8 mouse cellular contexts compared by ENCODE assay signal in genomic region chr19:5529325-5530137, GRCm38 (mm10). TPM values are rescaled to one million over a fixed set of nuclear protein-coding genes. Genes with fewer than 3 reads are reported as not detected.
DNase-seq lines count a peak whose midpoint lies in the region; ATAC-seq lines count a peak whose summit lies in the region.

No protein-coding gene starts in this region.

- peaks cover 42% of the 10 kb centered on the region for H3K27me3 ChIP-seq in forebrain, embryonic 10.5 days (ENCODE audit: poor library complexity, severe bottlenecking)
- 0 out of 2 replicates have a peak, but pooled peaks cover 4% of the 10 kb centered on the region for H3K27me3 ChIP-seq in heart, embryonic 15.5 days
- H3K27me3 ChIP-seq in liver, embryonic 12.5 days (replicated peaks): peaks cover 12% of the 10 kb centered on the region
- no peaks in the 10 kb centered on the region for H3K27me3 ChIP-seq in splenic B cell, adult 2 months (ENCODE audit: control insufficient read depth, insufficient read depth, low read length, poor library complexity, severe bottlenecking)

- H3K9ac ChIP-seq in heart, embryonic 15.5 days: peak overlapping the region; percentile 35; the same call in 1 of the 2 replicates
- peak overlapping the region; percentile 31; the same call in 1 of the 2 replicates for H3K9ac ChIP-seq in liver, embryonic 12.5 days

- H3K9me3 ChIP-seq in forebrain, embryonic 10.5 days: no peaks in the 10 kb centered on the region
- no peaks in the 10 kb centered on the region for H3K9me3 ChIP-seq in heart, embryonic 15.5 days (replicated peaks)
- no peaks in the 10 kb centered on the region for H3K9me3 ChIP-seq in liver, embryonic 12.5 days (replicated peaks)

- peak overlapping the region; percentile 31 for H3K4me3 ChIP-seq in forebrain, embryonic 10.5 days
- peak overlapping the region; percentile 34 for H3K4me3 ChIP-seq in heart, embryonic 15.5 days
- peak overlapping the region; percentile 23; the same call in 1 of the 2 replicates for H3K4me3 ChIP-seq in liver, embryonic 12.5 days

- ATAC-seq in heart, embryonic 15.5 days (replicated peaks; ENCODE audit: insufficient number of reproducible peaks, insufficient read depth, low FRiP score, low read depth): peak; percentile 97
- peak; percentile 94 for ATAC-seq in liver, embryonic 12.5 days

- WGBS in forebrain, embryonic 10.5 days: 18% methylated on average over 20 of the region's 20 CpGs
- WGBS in heart, embryonic 15.5 days: 17% methylated on average over 20 of the region's 20 CpGs
- WGBS in liver, embryonic 12.5 days (ENCODE audit: insufficient replicate concordance): 21% methylated on average over 20 of the region's 20 CpGs

- peaks cover 24% of the 10 kb centered on the region for H3K4me1 ChIP-seq in forebrain, embryonic 10.5 days
- H3K4me1 ChIP-seq in heart, embryonic 15.5 days (replicated peaks): peaks cover 5% of the 10 kb centered on the region
- H3K4me1 ChIP-seq in liver, embryonic 12.5 days: peaks cover 5% of the 10 kb centered on the region

- H3K4me2 ChIP-seq in heart, embryonic 15.5 days: peak overlapping the region; percentile 59
- peak overlapping the region; percentile 45 for H3K4me2 ChIP-seq in liver, embryonic 12.5 days

- H3K27ac ChIP-seq in forebrain, embryonic 10.5 days: no peak overlapping the region
- H3K27ac ChIP-seq in heart, embryonic 15.5 days: no peak overlapping the region
- no peak overlapping the region for H3K27ac ChIP-seq in liver, embryonic 12.5 days

- no peaks in the 10 kb centered on the region for H3K36me3 ChIP-seq in forebrain, embryonic 10.5 days (replicated peaks)
- H3K36me3 ChIP-seq in heart, embryonic 15.5 days: no peaks in the 10 kb centered on the region
- H3K36me3 ChIP-seq in liver, embryonic 12.5 days: no peaks in the 10 kb centered on the region
- H3K36me3 ChIP-seq in splenic B cell, adult 2 months (ENCODE audit: control insufficient read depth, insufficient read depth, low read length, poor library complexity, severe bottlenecking): no peaks in the 10 kb centered on the region

- peak; percentile 91 to 94 for DNase-seq in CD8-positive naive resting alpha-beta T cell, adult 2 months (ENCODE audit: low read depth in 2 of 2, low spot score in 2 of 2)
- DNase-seq in c-Kit-negative CD71-positive TER-119-positive erythroid progenitor cells, embryonic 14.5 days (ENCODE audit: low read depth, low spot score): peak; percentile 81
- DNase-seq in forebrain, embryonic 10.5 days (ENCODE audit: extremely low spot score, low spot score): peak; percentile 97
- peak; percentile 98 for DNase-seq in kidney, postnatal 14 days
- DNase-seq in naive thymus-derived CD4-positive, alpha-beta T cell, adult 2 months (ENCODE audit: low read depth): peak; percentile 96
- peak; percentile 96 for DNase-seq in splenic B cell, adult 2 months (ENCODE audit: low read depth, low spot score)

RNA-seq across cellular contexts. Expression of gene Snx32, which starts 19.2 kb away (rescaled TPM):
- 7.0 and 7.9 TPM in 2 replicates for polyA plus RNA-seq in forebrain, embryonic 10.5 days (2016; fragmentation: Nextera tagmentation; extraction: Ambion mirVana)
- 15.8 and 17.6 TPM in 2 replicates for polyA plus RNA-seq in heart, embryonic 15.5 days (2015; fragmentation: Nextera tagmentation; extraction: Ambion mirVana)
- polyA plus RNA-seq in liver, embryonic 12.5 days (2016; fragmentation: Nextera tagmentation; extraction: Ambion mirVana): 7.5 and 8.8 TPM in 2 replicates

RNA-seq across cellular contexts. Expression of gene 1700020D05Rik, which starts 25.9 kb away (rescaled TPM):
- polyA plus RNA-seq in forebrain, embryonic 10.5 days (2016; fragmentation: Nextera tagmentation; extraction: Ambion mirVana): not detected in 2 replicates
- 0.14 and 0.16 TPM in 2 replicates for polyA plus RNA-seq in heart, embryonic 15.5 days (2015; fragmentation: Nextera tagmentation; extraction: Ambion mirVana)
- 0.13 TPM in 1 of 2 replicates, not detected in the other for polyA plus RNA-seq in liver, embryonic 12.5 days (2016; fragmentation: Nextera tagmentation; extraction: Ambion mirVana)

RNA-seq across cellular contexts. Expression of gene Ovol1, which starts 30.9 kb away (rescaled TPM):
- 0.37 and 0.52 TPM in 2 replicates for polyA plus RNA-seq in forebrain, embryonic 10.5 days (2016; fragmentation: Nextera tagmentation; extraction: Ambion mirVana)
- 0.25 and 0.87 TPM in 2 replicates for polyA plus RNA-seq in heart, embryonic 15.5 days (2015; fragmentation: Nextera tagmentation; extraction: Ambion mirVana)
- polyA plus RNA-seq in liver, embryonic 12.5 days (2016; fragmentation: Nextera tagmentation; extraction: Ambion mirVana): not detected in 2 replicates

RNA-seq across cellular contexts. Expression of gene Ap5b1, which starts 38.3 kb away (rescaled TPM):
- 2.0 TPM in 2 replicates for polyA plus RNA-seq in forebrain, embryonic 10.5 days (2016; fragmentation: Nextera tagmentation; extraction: Ambion mirVana)
- polyA plus RNA-seq in heart, embryonic 15.5 days (2015; fragmentation: Nextera tagmentation; extraction: Ambion mirVana): 2.0 and 4.5 TPM in 2 replicates
- 3.4 and 3.5 TPM in 2 replicates for polyA plus RNA-seq in liver, embryonic 12.5 days (2016; fragmentation: Nextera tagmentation; extraction: Ambion mirVana)

RNA-seq across cellular contexts. Expression of gene Cfl1, which starts 39.3 kb away (rescaled TPM):
- polyA plus RNA-seq in forebrain, embryonic 10.5 days (2016; fragmentation: Nextera tagmentation; extraction: Ambion mirVana): 2,991 and 3,010 TPM in 2 replicates
- polyA plus RNA-seq in heart, embryonic 15.5 days (2015; fragmentation: Nextera tagmentation; extraction: Ambion mirVana): 1,578 and 1,766 TPM in 2 replicates
- polyA plus RNA-seq in liver, embryonic 12.5 days (2016; fragmentation: Nextera tagmentation; extraction: Ambion mirVana): 1,523 and 1,533 TPM in 2 replicates
